Mouse (Mus musculus) midbrain, postnatal 0 days (tissue): Measurements from ENCODE around the gene Ccdc78. TPM values are rescaled to one million over a fixed set of nuclear protein-coding genes. Genes with fewer than 3 reads are reported as not detected.
"Not testable (repeated sequence)": the region's sequence is repeated elsewhere in the genome, so short reads cannot be mapped to it uniquely, and the experiment has no call there.

Source experiments
- ATAC-seq: fragments of 200-750 bp; cut with Nextera tagmentation; 2 replicates; pipeline ENCODE4 v1.8.0; 2017; ENCODE audit warnings: moderate number of reproducible peaks, mild to moderate bottlenecking, moderate TSS enrichment, moderate library complexity; ENCODE audit not compliant: low FRiP score
- DNase-seq: peaks from one replicate; pipeline ENCODE4 v3.0.0-alpha.2; 2015; ENCODE audit warnings: low spot score
- H3K27ac ChIP-seq: fragments of 300-500 bp; sonication (generic); 2 replicates; pipeline ENCODE4 v1.5.1; 2014; ENCODE audit warnings: low read depth, mild to moderate bottlenecking, low read length, mixed read lengths
- H3K27me3 ChIP-seq: fragments of 300-500 bp; sonication (generic); 2 replicates; pipeline ENCODE4 v1.6.1; 2014; ENCODE audit warnings: low read length, control low read depth, mixed read lengths; ENCODE audit not compliant: insufficient read depth
- H3K36me3 ChIP-seq: fragments of 300-500 bp; sonication (generic); 2 replicates; pipeline ENCODE4 v1.6.1; 2014; ENCODE audit warnings: low read length, control low read depth, mixed read lengths; ENCODE audit not compliant: insufficient read depth
- H3K4me1 ChIP-seq: fragments of 300-500 bp; sonication (generic); 2 replicates; pipeline ENCODE4 v1.6.1; 2014; ENCODE audit warnings: mild to moderate bottlenecking, control low read depth, antibody characterized with exemption, low read length, mixed read lengths; ENCODE audit not compliant: insufficient read depth
- H3K4me2 ChIP-seq: fragments of 300-500 bp; sonication (generic); 2 replicates; pipeline ENCODE4 v1.6.1; 2014; ENCODE audit warnings: low read depth, mild to moderate bottlenecking, low read length, mixed read lengths; ENCODE audit not compliant: poor library complexity, severe bottlenecking
- H3K4me3 ChIP-seq: fragments of 300-500 bp; sonication (generic); 2 replicates; pipeline ENCODE4 v1.5.1; 2014; ENCODE audit warnings: low read depth, mild to moderate bottlenecking, low read length, moderate library complexity
- H3K9ac ChIP-seq: fragments of 300-500 bp; sonication (generic); replicated peaks from 2 replicates; pipeline ENCODE4 v1.6.1; 2014; ENCODE audit warnings: mild to moderate bottlenecking, low read length, moderate library complexity, mixed read lengths; ENCODE audit not compliant: poor library complexity, severe bottlenecking
- H3K9me3 ChIP-seq: fragments of 300-500 bp; sonication (generic); 2 replicates; pipeline ENCODE4 v1.6.1; 2016; ENCODE audit warnings: low read length, control low read depth
- CTCF ChIP-seq: IDR thresholded peaks from 2 replicates; pipeline ENCODE4 v1.5.1; 2016; ENCODE audit warnings: antibody characterized with exemption, mild to moderate bottlenecking
- WGBS: fragments of 180-500 bp; shearing (Covaris S2); extraction: QIAGEN DNeasy Blood & Tissue Kit; methylation state at CpG from one replicate; pipeline ENCODE4 v1.1.7; 2014; 5-methylcytosine and 5-hydroxymethylcytosine counted together
- polyA plus RNA-seq: library from polyadenylated mRNA; unstranded; fragments of >200 nt; fragmentation: Nextera tagmentation; extraction: Ambion mirVana; gene quantifications from 2 replicates; pipeline ENCODE4 v1.2.1, GENCODE M21; 2015
- total RNA-seq: library from RNA; depleted of rRNA; stranded (reverse); fragments of >200 nt; gene quantifications from 2 replicates; pipeline ENCODE4 v1.2.3, GENCODE M21; 2014

The Ccdc78 gene
- total and polyA plus RNA-seq, 2 experiments from 2014 or later = 0.39 to 0.44 TPM

- peaks cover 14% of the 10 kb centered on the region; the same call in 1 of the 2 replicates for H3K4me1 ChIP-seq
- peak overlapping the region; percentile 50 for H3K9ac ChIP-seq
- ATAC-seq = peak; percentile 91
These were observed 16.6 kb downstream of the Ccdc78 start for GRCm38 (mm10) chr17:25802825-25803517.

GRCm38 (mm10) chr17:25806507-25806906, 20.1 kb downstream of the Ccdc78 start:
- WGBS = 93% methylated on average over 4 of the region's 4 CpGs
- DNase-seq = no peak
- no peak overlapping the region for H3K4me2 ChIP-seq
- no peak for TF ChIP-seq CTCF
- no peaks in the 10 kb centered on the region for H3K36me3 ChIP-seq
- H3K27me3 ChIP-seq = no peaks in the 10 kb centered on the region
- H3K9me3 ChIP-seq = no peaks in the 10 kb centered on the region
- H3K27ac ChIP-seq = no peak overlapping the region
- H3K9ac ChIP-seq = no peak overlapping the region
- peaks cover 27% of the 10 kb centered on the region; the same call in 1 of the 2 replicates for H3K4me1 ChIP-seq
- no peak for ATAC-seq
- H3K4me3 ChIP-seq = no peak overlapping the region

More at GRCm38 (mm10) chr17:25802825-25803517, 16.6 kb downstream of the Ccdc78 start:
- WGBS = 3% methylated on average over 10 of the region's 10 CpGs
- Histone ChIP-seq H3K9me3 (no peaks in the 10 kb centered on the region), H3K36me3 (no peaks in the 10 kb centered on the region), H3K4me2 (peak overlapping the region; percentile 40), H3K27ac (peak overlapping the region; percentile 87), H3K27me3 (no peaks in the 10 kb centered on the region), H3K4me3 (no peak overlapping the region)
- no peak for TF ChIP-seq CTCF
- peak; percentile 94 for DNase-seq

GRCm38 (mm10) chr17:25807452-25807851, 21.1 kb downstream of the Ccdc78 start:
- not testable (repeated sequence) for H3K9me3 ChIP-seq, H3K27ac ChIP-seq, H3K9ac ChIP-seq, H3K4me3 ChIP-seq, H3K36me3 ChIP-seq, H3K4me2 ChIP-seq, DNase-seq, ATAC-seq, H3K27me3 ChIP-seq
- 40% methylated on average over 2 of the region's 2 CpGs for WGBS
- TF ChIP-seq CTCF = peak; percentile 56
- peaks cover 23% of the 10 kb centered on the region; the same call in 1 of the 2 replicates for H3K4me1 ChIP-seq

DNA sequence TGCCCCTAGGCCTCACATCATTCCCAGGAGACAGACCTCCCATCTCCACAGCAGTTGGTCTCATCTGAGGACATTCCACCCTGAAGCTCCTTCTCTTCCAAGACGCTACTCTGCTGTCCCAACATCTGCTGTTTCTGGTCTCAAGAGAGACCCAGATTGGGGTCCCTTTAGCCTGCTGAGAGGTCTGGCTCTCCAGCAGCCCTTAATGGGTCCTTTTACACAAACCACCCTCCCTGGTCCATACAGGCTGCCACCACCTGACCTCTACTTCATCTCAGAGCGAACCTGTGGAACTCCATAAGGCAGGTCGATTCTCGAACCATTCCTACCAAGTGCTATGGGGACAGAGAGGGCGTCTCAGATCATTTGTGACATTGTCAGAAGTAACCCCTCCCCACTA, 21.6 kb downstream of the Ccdc78 start:
- no peaks in the 10 kb centered on the region for H3K27me3 ChIP-seq
- H3K27ac ChIP-seq = peak overlapping the region; percentile 98
- H3K4me2 ChIP-seq = peak overlapping the region; percentile 96
- no peaks in the 10 kb centered on the region for H3K9me3 ChIP-seq
- no peak for TF ChIP-seq CTCF
- DNase-seq (no peak), ATAC-seq (no peak; the same call in 1 of the 2 replicates)
- peak overlapping the region; percentile 97 for H3K9ac ChIP-seq
- peaks cover 19% of the 10 kb centered on the region for H3K4me1 ChIP-seq
- no peaks in the 10 kb centered on the region for H3K36me3 ChIP-seq
- H3K4me3 ChIP-seq = peak overlapping the region; percentile 89
- 29% methylated on average over 5 of the region's 5 CpGs for WGBS

DNA sequence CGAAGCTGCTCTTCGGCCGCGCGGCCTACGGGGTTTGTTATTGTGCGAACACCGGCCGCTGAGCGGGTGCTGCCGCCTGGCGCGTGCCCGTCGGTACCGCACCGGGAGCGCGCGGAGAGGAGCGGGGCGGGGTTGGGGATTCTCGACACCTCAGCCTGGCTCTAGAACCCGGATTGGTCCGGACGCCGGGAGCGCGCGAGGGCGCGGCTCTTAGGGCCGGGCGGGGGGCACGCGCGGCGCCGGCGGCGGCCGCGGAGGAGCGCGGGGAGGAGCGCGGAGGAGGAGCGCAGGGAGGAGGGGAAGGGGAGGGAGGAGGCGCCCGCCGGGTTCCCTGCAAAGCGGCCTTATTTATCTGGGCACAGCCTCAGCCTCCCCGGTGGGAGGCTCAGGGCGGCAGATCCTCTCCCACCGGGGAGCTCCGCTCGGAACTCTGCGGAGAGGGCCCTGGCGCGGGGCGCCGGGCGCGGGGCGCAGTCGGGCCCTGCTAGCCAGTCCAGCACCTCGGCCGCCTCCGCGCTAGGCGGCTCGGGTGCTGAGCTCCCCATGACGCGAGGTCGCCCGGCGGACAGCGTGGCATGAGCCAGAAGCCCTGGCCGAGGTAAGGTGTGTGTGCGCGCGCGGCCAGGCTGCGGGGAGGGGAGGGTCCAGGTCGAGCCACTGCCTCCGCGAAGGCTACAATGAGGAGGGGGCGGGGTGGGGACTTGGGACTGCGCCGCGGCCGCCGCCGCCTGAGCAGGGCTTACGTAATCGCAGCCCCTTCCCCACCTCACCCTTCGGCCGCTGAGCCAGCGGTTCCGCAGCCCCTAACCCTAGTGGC, 22.6 kb downstream of the Ccdc78 start, which contains the start of gene Fbxl16:
TSS of gene Fbxl16 (plus strand) at position 297 of the 817 bp plus-strand sequence.
- H3K4me3 ChIP-seq = peak within 1 kb of the TSS; percentile 89
- H3K4me2 ChIP-seq = peak within 1 kb of the TSS; percentile 96
- H3K9me3 ChIP-seq = no peaks in the 10 kb centered on the region
- TF ChIP-seq CTCF = peak; percentile 61
- H3K9ac ChIP-seq = peak within 1 kb of the TSS; percentile 97
- under 1% methylated on average over 82 of the region's 100 CpGs for WGBS
- no peaks in the 10 kb centered on the region for H3K36me3 ChIP-seq
- H3K4me1 ChIP-seq = peaks cover 18% of the 10 kb centered on the region
- peak within 1 kb of the TSS; percentile 98 for H3K27ac ChIP-seq
- no peaks in the 10 kb centered on the region for H3K27me3 ChIP-seq
- ATAC-seq (peak; percentile 86), DNase-seq (peak; percentile 97)
